Mouse (Mus musculus) ES-E14 (cell line): ENCODE results near the gene Ube2j2. TPM values are rescaled to one million over a fixed set of nuclear protein-coding genes. Genes with fewer than 3 reads are reported as not detected.

Source experiments
- DNase-seq: peaks from one replicate; pipeline ENCODE4 v3.0.0-alpha.2; 2013; ENCODE audit warnings: low read depth, low spot score
- H3K27ac ChIP-seq: 2 replicates; pipeline ENCODE4 v1.5.1; 2012; ENCODE audit warnings: low read depth, mild to moderate bottlenecking, low read length, moderate library complexity, mixed read lengths; ENCODE audit not compliant: poor library complexity, insufficient read depth, severe bottlenecking
- H3K36me3 ChIP-seq: 2 replicates; pipeline ENCODE4 v1.6.1; 2012; ENCODE audit warnings: mild to moderate bottlenecking, low read length, moderate library complexity, mixed read lengths; ENCODE audit not compliant: control insufficient read depth, poor library complexity, insufficient read depth, severe bottlenecking
- H3K4me1 ChIP-seq, 2 experiments: fragments of 150-350 bp in 1 of 2; sonication (generic) in 1 of 2; 2 replicates each; pipeline ENCODE4 v1.6.1; 2012; ENCODE audit warnings: low read length in 2 of 2, mild to moderate bottlenecking in 1 of 2, mixed read lengths in 1 of 2; ENCODE audit not compliant: control insufficient read depth in 2 of 2, insufficient read depth in 2 of 2, poor library complexity in 1 of 2
- H3K4me3 ChIP-seq, 2 experiments: fragments of 150-350 bp in 1 of 2; sonication (generic) in 1 of 2; 2 replicates each; pipeline ENCODE4 v1.5.1; 2012; ENCODE audit warnings: low read length in 2 of 2, low read depth in 1 of 2, mild to moderate bottlenecking in 1 of 2, mixed read lengths in 1 of 2; ENCODE audit not compliant: insufficient read depth in 1 of 2, poor library complexity in 1 of 2, severe bottlenecking in 1 of 2
- H3K9ac ChIP-seq: 2 replicates; pipeline ENCODE4 v1.6.1; 2012; ENCODE audit warnings: low read depth, mild to moderate bottlenecking, low read length, mixed read lengths; ENCODE audit not compliant: poor library complexity, insufficient read depth, severe bottlenecking
- H3K9me3 ChIP-seq: fragments of 150-350 bp; sonication (generic); 2 replicates; pipeline ENCODE4 v1.6.1; 2012; ENCODE audit warnings: low read depth, mild to moderate bottlenecking, low read length; ENCODE audit not compliant: control insufficient read depth, insufficient read depth
- CHD2 ChIP-seq: IDR thresholded peaks from 2 replicates; pipeline ENCODE4 v1.6.1; 2014; ENCODE audit warnings: mild to moderate bottlenecking, low read depth, low read length, inconsistent platforms
- HCFC1 ChIP-seq: IDR thresholded peaks from 2 replicates; pipeline ENCODE4 v1.6.1; 2012; ENCODE audit warnings: low read length, inconsistent platforms, borderline replicate concordance; ENCODE audit not compliant: insufficient read depth
- MAFK ChIP-seq: IDR thresholded peaks from 2 replicates; pipeline ENCODE4 v1.6.1; 2014; ENCODE audit warnings: mild to moderate bottlenecking, low read depth, low read length, inconsistent platforms; ENCODE audit not compliant: insufficient read depth
- ZC3H11A ChIP-seq: IDR thresholded peaks from 2 replicates; pipeline ENCODE4 v1.6.1; 2012; ENCODE audit warnings: low read depth, mild to moderate bottlenecking, inconsistent platforms, low read length, borderline replicate concordance
- ZNF384 ChIP-seq: IDR thresholded peaks from 2 replicates; pipeline ENCODE4 v1.6.1; 2012; ENCODE audit warnings: low read depth, low read length, inconsistent platforms
- in situ Hi-C, 2 experiments: fragments of 600-800 bp; cut with MboI; formaldehyde crosslinking; loops; one replicate each; pipeline ENCODE4 v1.15.1; 2025; ENCODE audit warnings: low sequenced_read_pairs in 2 of 2, inconsistent platforms in 1 of 2; ENCODE audit not compliant: unreplicated experiment in 2 of 2
- total RNA-seq: library from RNA; depleted of rRNA; stranded (reverse); fragments of 300-350 nt; gene quantifications from 2 replicates; pipeline ENCODE4 v1.2.3, GENCODE M21; 2012

Gene Ube2j2
- total RNA-seq, 1 experiment, result 74.1 TPM

- no peaks in the 10 kb centered on the region for H3K9me3 ChIP-seq
- no peak overlapping the region for H3K27ac ChIP-seq
- no peaks in the 10 kb centered on the region for H3K4me1 ChIP-seq
- H3K4me3 ChIP-seq, result no peak overlapping the region
- H3K9ac ChIP-seq, result no peak overlapping the region
- peaks cover 27% of the 10 kb centered on the region for H3K36me3 ChIP-seq
- peak; percentile 60 for DNase-seq
- in situ Hi-C loops, result no loop called here
- TF ChIP-seq ZC3H11A, result no peak
- no peak for TF ChIP-seq HCFC1
- no peak for TF ChIP-seq ZNF384
- TF ChIP-seq CHD2, result no peak
- no peak for TF ChIP-seq MAFK
Measured at GRCm38 (mm10) chr4:155904318-155905102, 39.1 kb upstream of the Ube2j2 start.

- peaks cover 24% of the 10 kb centered on the region for H3K36me3 ChIP-seq
- no peak overlapping the region for H3K27ac ChIP-seq
- no peaks in the 10 kb centered on the region for H3K4me1 ChIP-seq
- in situ Hi-C loops, result no loop called here
- no peak overlapping the region for H3K9ac ChIP-seq
- no peaks in the 10 kb centered on the region for H3K9me3 ChIP-seq
- no peak for DNase-seq
- TF ChIP-seq HCFC1 (no peak), ZC3H11A (no peak), ZNF384 (no peak), MAFK (no peak), CHD2 (no peak)
- no peak overlapping the region for H3K4me3 ChIP-seq
Measured at GRCm38 (mm10) chr4:155905634-155906033, 38.0 kb upstream of the Ube2j2 start.

- Histone ChIP-seq H3K9me3 (no peaks in the 10 kb centered on the region), H3K4me1 (no peaks in the 10 kb centered on the region), H3K36me3 (peaks cover 21% of the 10 kb centered on the region), H3K4me3 (no peak overlapping the region), H3K9ac (no peak overlapping the region), H3K27ac (no peak overlapping the region)
- in situ Hi-C loops, result no loop called here
- TF ChIP-seq ZNF384 (no peak), HCFC1 (no peak)
- no peak for DNase-seq
Measured at GRCm38 (mm10) chr4:155906125-155906524, 37.5 kb upstream of the Ube2j2 start.

GRCm38 (mm10) chr4:155907003-155907402 lies 36.6 kb upstream of the Ube2j2 start:
- H3K36me3 ChIP-seq, result peaks cover 14% of the 10 kb centered on the region
- H3K4me1 ChIP-seq, result no peaks in the 10 kb centered on the region
- TF ChIP-seq ZNF384 (no peak), ZC3H11A (no peak), MAFK (no peak), HCFC1 (no peak), CHD2 (no peak)
- H3K9ac ChIP-seq, result no peak overlapping the region
- no peak overlapping the region for H3K27ac ChIP-seq
- H3K9me3 ChIP-seq, result no peaks in the 10 kb centered on the region
- in situ Hi-C loops, result no loop called here
- H3K4me3 ChIP-seq, result no peak overlapping the region
- no peak for DNase-seq

GRCm38 (mm10) chr4:155908281-155908680 lies 35.4 kb upstream of the Ube2j2 start:
- no peak for TF ChIP-seq HCFC1
- no peak for TF ChIP-seq ZC3H11A
- TF ChIP-seq ZNF384, result no peak
- no peak for TF ChIP-seq MAFK
- TF ChIP-seq CHD2, result no peak
- in situ Hi-C loops, result no loop called here
- Histone ChIP-seq H3K4me3 (no peak overlapping the region), H3K9ac (no peak overlapping the region), H3K27ac (no peak overlapping the region), H3K4me1 (no peaks in the 10 kb centered on the region), H3K9me3 (no peaks in the 10 kb centered on the region), H3K36me3 (peaks cover 3% of the 10 kb centered on the region; the same call in 1 of the 2 replicates)
- DNase-seq, result no peak
